ENCODE assay signal across 28 mouse cellular contexts in the genomic region with DNA sequence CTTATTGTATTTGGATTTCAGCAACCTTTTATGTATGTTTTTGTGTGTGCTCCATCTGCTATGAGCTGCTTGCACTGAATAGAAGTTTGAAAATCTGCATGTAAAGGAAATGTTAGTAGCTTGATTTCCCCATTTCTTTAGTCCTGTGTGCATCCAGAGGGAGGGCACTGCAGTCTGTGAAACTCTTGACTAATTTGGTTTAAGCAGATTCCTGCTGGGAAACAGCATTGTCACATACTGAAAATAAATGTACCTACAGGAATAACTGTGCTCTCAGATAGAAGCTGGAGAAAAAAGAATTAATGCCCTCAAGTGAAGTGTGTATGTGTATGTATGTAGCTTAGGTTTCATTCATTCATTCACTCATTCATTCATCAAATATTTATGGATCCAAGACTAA. TPM values are rescaled to one million over a fixed set of nuclear protein-coding genes. Genes with fewer than 3 reads are reported as not detected.
DNase-seq lines count a peak whose midpoint lies in the region; ATAC-seq and TF ChIP-seq lines count a peak whose summit lies in the region.
"Had no signal": no experiment of that assay in that cellular context is flagged by ENCODE, and none has a peak within 500 bp of the region (broad histone marks: within the 10 kb centered on the region; RNA-seq: fewer than 3 reads in every experiment).

No protein-coding gene starts in this region.

- H3K36me3 ChIP-seq in neural tube, embryonic 13.5 days = no peaks in the 10 kb centered on the region
- H3K36me3 ChIP-seq in neural tube, embryonic 15.5 days = no peaks in the 10 kb centered on the region
- H3K36me3 ChIP-seq: embryonic facial prominence, embryonic 13.5 days; embryonic facial prominence, embryonic 15.5 days; forebrain, embryonic 10.5 days; forebrain, embryonic 12.5 days; G1E had no signal

- peak overlapping the region; percentile 3; the same call in 1 of the 2 replicates for H3K27ac ChIP-seq in left cerebral cortex, adult 2 months
- 0 out of 2 replicates have a peak overlapping the region, but pooled peaks have one; percentile 6 for H3K27ac ChIP-seq in neural tube, embryonic 13.5 days (replicated peaks)
- no peak overlapping the region for H3K27ac ChIP-seq in neural tube, embryonic 15.5 days (replicated peaks)
- H3K27ac ChIP-seq: embryonic facial prominence, embryonic 13.5 days; embryonic facial prominence, embryonic 15.5 days; forebrain, embryonic 10.5 days; forebrain, embryonic 12.5 days had no signal

- TF ChIP-seq CTCF in left cerebral cortex, adult 2 months (IDR thresholded peaks at IDR 0.05) = no peak

- H3K4me1 ChIP-seq in neural tube, embryonic 13.5 days (replicated peaks) = peaks cover 4% of the 10 kb centered on the region
- peaks cover 8% of the 10 kb centered on the region; the same call in 1 of the 2 replicates for H3K4me1 ChIP-seq in neural tube, embryonic 15.5 days
- H3K4me1 ChIP-seq: embryonic facial prominence, embryonic 13.5 days; embryonic facial prominence, embryonic 15.5 days; forebrain, embryonic 10.5 days; forebrain, embryonic 12.5 days had no signal

- H3K4me2 ChIP-seq in neural tube, embryonic 13.5 days = no peak overlapping the region
- H3K4me2 ChIP-seq in neural tube, embryonic 15.5 days = no peak overlapping the region
- H3K4me2 ChIP-seq: embryonic facial prominence, embryonic 13.5 days; embryonic facial prominence, embryonic 15.5 days; forebrain, embryonic 12.5 days had no signal

- no peak overlapping the region for H3K9ac ChIP-seq in neural tube, embryonic 13.5 days
- no peak overlapping the region for H3K9ac ChIP-seq in neural tube, embryonic 15.5 days (replicated peaks)
- H3K9ac ChIP-seq: embryonic facial prominence, embryonic 13.5 days; embryonic facial prominence, embryonic 15.5 days; forebrain, embryonic 12.5 days had no signal

- H3K27me3 ChIP-seq in neural tube, embryonic 13.5 days = no peaks in the 10 kb centered on the region
- H3K27me3 ChIP-seq in neural tube, embryonic 15.5 days (replicated peaks) = no peaks in the 10 kb centered on the region
- H3K27me3 ChIP-seq: CH12.LX; embryonic facial prominence, embryonic 13.5 days; embryonic facial prominence, embryonic 15.5 days; forebrain, embryonic 12.5 days had no signal

- 0 out of 2 replicates have a peak, but pooled peaks have one; percentile 34 for ATAC-seq in cerebellum, adult (ENCODE audit: insufficient number of reproducible peaks, low FRiP score, low TSS enrichment)
- no peak for ATAC-seq in neural tube, embryonic 13.5 days (ENCODE audit: low read depth)
- no peak for ATAC-seq in neural tube, embryonic 15.5 days (ENCODE audit: low FRiP score)
- ATAC-seq: activated CD4-positive, CD25-positive, alpha-beta regulatory T cell, adult 4 months; CD4-positive, CD25-positive, alpha-beta regulatory T cell, adult 4 months; forebrain, embryonic 14.5 days; forebrain, embryonic 16.5 days; Patski had no signal

- DNase-seq in cerebellum, postnatal 10 days = no peak
- no peak for DNase-seq in left cerebral cortex, adult 2 months (ENCODE audit: extremely low spot score in 1 of 2, low spot score in 2 of 2)
- no peak for DNase-seq in left cerebral cortex, adult 11 months (ENCODE audit: low spot score)
- DNase-seq: adrenal gland, adult 8-10 months; adrenal gland, postnatal 14 days; adrenal gland, postnatal 36 days; B cell, adult 2 months; cerebellum, adult 11-12 months; cerebellum, adult 9-10 months; cerebellum, postnatal 14 days; cerebellum, postnatal 36 days; embryo, embryonic 11 days had no signal

- H3K4me3 ChIP-seq in left cerebral cortex, adult 2 months = no peak overlapping the region
- no peak overlapping the region for H3K4me3 ChIP-seq in neural tube, embryonic 13.5 days
- no peak overlapping the region for H3K4me3 ChIP-seq in neural tube, embryonic 15.5 days (replicated peaks)
- H3K4me3 ChIP-seq: embryonic facial prominence, embryonic 13.5 days; embryonic facial prominence, embryonic 15.5 days; erythroblast, embryonic 14.5 days; forebrain, embryonic 10.5 days; forebrain, embryonic 12.5 days had no signal

- no peaks in the 10 kb centered on the region for H3K9me3 ChIP-seq in neural tube, embryonic 13.5 days
- H3K9me3 ChIP-seq in neural tube, embryonic 15.5 days (replicated peaks) = no peaks in the 10 kb centered on the region
- H3K9me3 ChIP-seq: embryonic facial prominence, embryonic 13.5 days; embryonic facial prominence, embryonic 15.5 days; forebrain, embryonic 10.5 days; forebrain, embryonic 12.5 days; G1E had no signal

- intact Hi-C loops in left cerebral cortex, adult 2 months (cut with DNase I) = no loop called here

RNA-seq across cellular contexts. Expression of a gene that starts 22.7 kb away (rescaled TPM):
- 100 to 1,000 TPM; 122 to 126 TPM for total RNA-seq in left cerebral cortex, adult 2 months (2021)
- polyA plus RNA-seq in neural tube, embryonic 13.5 days (2015; fragmentation: Nextera tagmentation; extraction: Ambion mirVana) = 52.5 and 56.0 TPM in 2 replicates
- 77.0 and 97.9 TPM in 2 replicates for polyA plus RNA-seq in neural tube, embryonic 15.5 days (2015; fragmentation: Nextera tagmentation; extraction: Ambion mirVana)
- total RNA-seq: CH12.LX; common myeloid progenitor, adult 5-6 weeks had no signal
- polyA plus RNA-seq: activated CD4-positive, CD25-positive, alpha-beta regulatory T cell, adult 4 months; G1E; Patski had no signal
